Mouse (Mus musculus) cerebellum, postnatal 10 days (tissue): ENCODE measurements around the gene Trmt11.
"Not testable (repeated sequence)": the region's sequence is repeated elsewhere in the genome, so short reads cannot be mapped to it uniquely, and the experiment has no call there.

Experiments used
- DNase-seq, 2 experiments: peaks; one replicate each; pipeline ENCODE4 v3.0.0; 2021; ENCODE audit warnings: mixed read lengths in 2 of 2

The Trmt11 gene

GRCm38 (mm10) chr10:30600542-30600966, at the start of gene Trmt11:
Gene Trmt11, minus strand, starts transcription at chr10:30600749.
- DNase-seq = peak; percentile 94 to 96

- no peak for DNase-seq
Observed at GRCm38 (mm10) chr10:30647681-30648080, 47.1 kb upstream of the Trmt11 start.

- no peak for DNase-seq
Observed at GRCm38 (mm10) chr10:30638216-30638615, 37.7 kb upstream of the Trmt11 start.

DNA sequence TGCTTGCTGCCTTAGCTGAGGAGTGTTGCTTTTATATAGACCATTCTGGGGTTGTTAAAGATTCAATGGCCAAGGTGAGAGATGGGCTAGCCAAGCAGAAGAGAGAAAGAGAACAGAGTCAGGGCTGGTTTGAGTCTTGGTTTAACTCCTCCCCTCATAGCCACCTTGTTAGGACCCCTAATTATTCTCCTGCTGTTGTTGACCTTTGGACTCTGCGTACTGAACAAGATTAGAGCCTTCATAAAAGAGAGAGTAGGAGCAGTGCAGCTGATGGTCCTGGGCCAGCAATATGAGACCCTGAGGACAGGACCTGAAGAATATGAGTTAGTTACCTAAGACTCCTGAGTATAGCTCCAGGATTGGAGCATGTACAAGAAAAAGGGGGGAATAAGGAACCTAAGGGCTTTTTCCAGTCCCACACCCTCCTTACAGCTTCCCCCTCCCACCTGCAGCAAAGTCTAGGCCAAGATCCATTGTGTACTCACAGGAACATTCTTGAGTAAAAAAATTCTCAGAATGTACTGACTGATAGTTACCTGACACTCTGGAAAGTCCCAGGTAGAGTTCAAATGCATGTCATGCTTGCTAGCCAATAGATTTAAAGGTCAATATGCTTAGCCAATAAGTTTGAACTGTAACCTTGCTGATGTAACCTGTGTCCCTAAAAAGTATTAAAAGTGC, 36.1 kb upstream of the Trmt11 start:
- not testable (repeated sequence) for DNase-seq

GRCm38 (mm10) chr10:30632718-30633117, 32.2 kb upstream of the Trmt11 start:
- no peak for DNase-seq

- DNase-seq = no peak
Observed at GRCm38 (mm10) chr10:30629977-30630376, 29.4 kb upstream of the Trmt11 start.

DNA sequence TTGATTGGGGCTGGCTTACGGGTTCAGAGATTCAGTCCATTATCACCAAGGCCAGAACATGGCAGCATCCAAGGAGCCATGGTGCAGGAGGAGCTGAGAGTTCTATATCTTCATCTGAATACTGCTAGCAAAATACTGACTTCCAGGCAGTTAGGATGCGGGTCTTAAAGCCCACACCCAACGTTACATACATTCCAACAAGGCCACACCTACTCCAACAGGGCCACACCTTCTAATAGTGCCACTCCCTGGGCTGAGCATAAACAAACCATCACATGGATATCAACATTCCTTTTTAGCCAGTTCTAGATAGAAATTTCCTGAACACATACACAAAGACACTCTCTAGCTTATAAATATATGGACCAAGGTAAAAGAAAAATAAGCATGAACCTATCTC, 29.0 kb upstream of the Trmt11 start, which contains the start of gene Hint3:
Gene Hint3, minus strand, starts transcription at position 120 of the 400 bp plus-strand sequence.
- DNase-seq = no peak

GRCm38 (mm10) chr10:30628444-30628843, 27.9 kb upstream of the Trmt11 start:
- DNase-seq = not testable (repeated sequence)

GRCm38 (mm10) chr10:30627548-30627947, 27.0 kb upstream of the Trmt11 start:
- no peak for DNase-seq

DNA sequence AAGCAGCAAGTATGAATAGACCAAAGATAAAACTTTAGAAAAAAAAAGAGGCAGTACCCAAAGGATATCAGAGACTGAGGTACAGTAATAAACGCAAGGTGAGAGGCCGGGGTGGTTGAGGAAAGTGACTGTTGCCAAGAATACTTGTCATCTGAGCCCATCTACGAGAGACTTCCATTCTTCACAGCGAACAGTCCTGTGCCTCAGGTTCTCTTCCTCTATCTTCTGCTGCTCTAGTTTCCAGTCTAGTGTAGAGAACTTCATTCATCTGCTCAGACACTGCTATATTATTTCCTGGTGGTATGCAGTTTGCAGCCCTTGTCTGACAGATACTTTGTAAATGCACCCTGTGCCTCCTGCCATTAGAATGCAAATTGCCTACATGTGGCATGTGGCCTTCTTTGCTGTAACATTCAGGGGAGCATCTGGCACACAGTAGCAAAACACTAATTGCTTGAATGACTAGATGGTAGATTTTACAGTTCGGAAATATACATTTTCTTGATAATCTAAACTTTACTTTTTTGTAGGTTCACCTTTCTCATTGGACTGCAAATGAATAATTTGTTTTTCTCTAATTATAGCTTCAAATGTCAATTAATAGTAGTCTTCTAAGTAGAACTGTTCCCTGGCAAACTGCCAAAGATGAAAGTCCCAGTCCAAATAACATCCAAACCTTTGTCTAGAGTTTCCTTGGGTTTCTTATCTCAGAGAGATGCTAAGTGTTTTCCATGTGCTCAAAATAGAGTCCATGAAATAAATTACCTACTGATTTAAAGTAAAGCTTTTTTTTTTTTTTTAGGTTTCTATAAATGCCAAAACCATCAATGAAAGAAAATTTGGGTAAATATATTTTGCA, 23.8 kb upstream of the Trmt11 start:
- DNase-seq = peak; percentile 22 to 34

DNA sequence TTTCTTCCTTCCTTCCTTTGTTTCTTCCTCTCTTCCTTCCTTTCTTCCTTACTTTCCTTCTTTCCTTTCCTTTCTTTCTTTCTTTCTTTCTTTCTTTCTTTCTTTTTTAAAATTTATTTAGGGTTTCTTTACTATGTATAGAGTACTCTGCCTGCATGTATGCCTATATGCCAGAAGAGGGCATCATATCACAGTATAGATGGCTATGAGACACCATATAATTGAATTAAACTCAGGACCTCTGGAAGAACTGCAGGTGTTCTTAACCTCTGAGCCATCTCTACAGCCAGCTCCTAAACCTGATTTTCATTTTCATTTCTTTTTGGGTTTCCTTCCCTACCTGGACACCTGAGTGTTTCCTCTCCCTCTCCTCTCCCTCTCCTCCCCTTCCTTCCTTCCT, 22.4 kb upstream of the Trmt11 start:
- DNase-seq = no peak

DNA sequence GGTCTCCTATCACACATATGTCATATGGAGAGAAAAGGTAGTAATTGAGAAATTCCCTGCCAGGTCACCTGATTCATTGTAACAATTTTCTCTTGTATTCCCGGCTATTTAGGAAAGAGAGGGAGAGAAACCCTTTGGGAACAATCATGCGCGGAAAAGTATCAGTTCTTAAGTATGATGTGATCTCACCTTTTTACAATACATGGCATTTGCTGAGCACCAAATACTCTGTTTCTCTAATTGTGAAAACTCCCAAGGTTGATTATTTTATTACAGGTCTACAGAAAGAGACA, 18.3 kb upstream of the Trmt11 start:
- no peak for DNase-seq

GRCm38 (mm10) chr10:30618091-30618917, 17.8 kb upstream of the Trmt11 start:
- DNase-seq = peak; percentile 99

DNA sequence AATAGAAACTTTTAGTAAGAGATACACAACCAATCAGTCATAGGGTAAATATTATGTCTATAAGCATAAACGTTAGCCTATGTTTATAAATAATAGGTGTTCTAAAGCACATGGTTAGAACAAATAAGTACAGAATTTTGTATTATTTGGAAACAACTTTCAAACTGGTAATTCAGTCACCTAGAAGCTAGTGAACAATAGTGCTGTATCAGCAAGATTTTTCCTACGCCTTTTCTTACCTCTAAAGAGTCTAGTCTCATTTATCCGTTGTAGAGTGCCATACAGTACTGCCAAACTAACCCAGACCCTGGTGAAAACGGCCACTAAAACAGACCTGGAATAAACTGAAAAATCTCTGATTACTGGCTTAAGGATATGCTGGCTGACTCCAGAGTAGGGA, 12.5 kb upstream of the Trmt11 start:
- DNase-seq = no peak

- DNase-seq = no peak
Observed at GRCm38 (mm10) chr10:30609614-30610013, 9.1 kb upstream of the Trmt11 start.

DNA sequence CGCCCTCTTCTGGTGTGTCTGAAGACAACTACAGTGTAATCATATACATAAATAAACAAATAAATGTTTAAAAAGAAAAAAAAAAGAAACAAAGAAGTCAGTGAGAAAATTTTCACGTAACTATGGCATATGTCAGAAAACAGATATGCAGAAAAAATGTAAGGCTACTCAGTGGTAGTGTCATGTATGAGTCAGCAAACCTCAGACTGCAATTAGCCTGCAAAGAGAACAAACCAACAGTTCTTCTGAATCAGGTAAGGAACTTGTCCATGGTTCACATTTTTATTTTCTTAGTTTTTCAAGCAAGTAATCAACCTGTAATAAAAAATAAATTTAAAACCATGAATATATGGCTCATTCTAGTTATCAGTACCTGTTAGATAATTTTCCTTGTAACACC, 7.6 kb upstream of the Trmt11 start:
- no peak for DNase-seq

DNA sequence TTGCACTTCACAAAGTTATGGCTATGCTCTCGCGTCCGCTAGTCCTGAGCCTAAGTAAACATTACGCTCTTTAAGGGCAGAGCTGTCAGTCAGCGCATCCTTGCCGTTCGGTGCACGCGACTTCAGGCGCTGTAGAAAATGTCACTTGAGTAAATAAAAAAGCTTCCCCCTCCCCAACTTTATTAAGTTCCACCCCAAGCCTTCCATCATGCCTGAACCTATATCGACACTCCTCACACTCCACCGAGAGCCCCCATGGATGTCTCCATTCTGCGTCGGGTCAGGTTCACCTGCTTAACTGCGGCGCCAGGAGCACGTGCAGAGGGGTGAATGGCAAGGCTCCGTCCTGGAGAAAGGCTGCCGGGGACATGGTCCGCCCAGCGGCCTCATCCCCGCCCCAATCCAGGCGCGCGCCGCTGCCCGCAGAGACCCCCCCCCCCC, 435 bp downstream of the Trmt11 start:
- no peak for DNase-seq

DNA sequence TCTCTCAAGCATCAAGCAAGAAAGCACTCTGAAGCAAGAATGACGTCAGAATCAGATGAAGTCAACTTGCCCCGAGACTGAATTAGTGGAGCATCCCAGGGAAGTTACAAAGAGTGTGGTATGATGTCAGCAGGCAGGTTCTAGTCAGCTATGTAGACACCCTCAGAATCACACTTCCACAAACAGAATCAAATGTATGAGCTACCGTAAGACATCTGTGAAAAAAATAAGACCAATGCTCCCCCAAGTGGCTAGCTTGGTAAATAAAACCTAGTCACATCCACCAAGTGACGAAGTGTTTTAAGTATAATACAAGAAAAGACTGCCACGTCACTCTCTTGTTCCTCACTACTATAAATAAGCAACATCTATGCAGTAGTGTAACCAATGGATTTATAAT, 13.5 kb downstream of the Trmt11 start:
- peak in 1 of 2 experiments; percentile 19 for DNase-seq

DNA sequence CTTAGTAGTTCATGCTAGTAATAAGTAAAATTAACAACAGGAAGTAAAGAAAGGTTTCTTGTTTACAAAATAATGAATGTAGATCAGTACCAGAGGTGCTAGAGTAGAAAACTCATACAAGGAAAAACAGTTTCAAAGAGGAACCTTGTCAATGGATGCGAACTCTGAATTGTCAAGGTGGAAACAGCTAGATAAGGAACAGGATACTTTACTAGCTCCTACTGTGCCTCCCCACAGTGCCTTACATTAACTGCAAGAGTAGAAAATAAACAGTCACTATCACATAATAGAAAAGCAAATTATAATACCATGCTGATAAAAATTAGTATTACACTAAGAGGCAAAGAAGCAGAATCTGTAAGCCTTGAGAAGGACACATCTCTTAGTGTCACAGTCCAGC, 14.9 kb downstream of the Trmt11 start:
- no peak for DNase-seq

GRCm38 (mm10) chr10:30577670-30578280, 22.8 kb downstream of the Trmt11 start:
- no peak for DNase-seq

GRCm38 (mm10) chr10:30566364-30566763, 34.2 kb downstream of the Trmt11 start:
- no peak for DNase-seq

GRCm38 (mm10) chr10:30564651-30565050, 35.9 kb downstream of the Trmt11 start:
- no peak for DNase-seq
